Mouse (Mus musculus) hindbrain, embryonic 14.5 days (tissue): ENCODE results near the gene Medag. TPM values are rescaled to one million over a fixed set of nuclear protein-coding genes. Genes with fewer than 3 reads are reported as not detected.

ENCODE experiments used
- polyA plus RNA-seq: library from polyadenylated mRNA; unstranded; fragments of >200 nt; fragmentation: Nextera tagmentation; extraction: Ambion mirVana; gene quantifications from 2 replicates; pipeline ENCODE4 v1.2.1, GENCODE M21; 2014

Gene Medag
- polyA plus RNA-seq, 1 experiment from 2014 or later, result 2.5 TPM

Other genes with a start within 250 kb of the Medag start
- gene Uspl1, start 227.4 kb upstream of the Medag start, polyA plus RNA-seq, result 65.7 and 67.0 TPM in 2 replicates
- gene Hmgb1, start 227.3 kb upstream of the Medag start, polyA plus RNA-seq, result 708 and 792 TPM in 2 replicates
- 9.5 and 14.8 TPM in 2 replicates for gene Alox5ap, start 147.0 kb upstream of the Medag start, polyA plus RNA-seq
- gene Tex26, start 27.9 kb downstream of the Medag start, polyA plus RNA-seq, result 1.1 and 1.2 TPM in 2 replicates
- 0.36 TPM in 1 of 2 replicates, not detected in the other for gene Wdr95, start 116.9 kb downstream of the Medag start, polyA plus RNA-seq
- gene Hsph1, start 224.6 kb downstream of the Medag start, polyA plus RNA-seq, result 99.4 and 117 TPM in 2 replicates